Mouse (Mus musculus): Measurements from ENCODE around the gene Polr1d. TPM values are rescaled to one million over a fixed set of nuclear protein-coding genes. Genes with fewer than 3 reads are reported as not detected.

Gene Polr1d
- polyA plus RNA-seq (2017; shearing (Covaris generic)): 182 TPM

DNA sequence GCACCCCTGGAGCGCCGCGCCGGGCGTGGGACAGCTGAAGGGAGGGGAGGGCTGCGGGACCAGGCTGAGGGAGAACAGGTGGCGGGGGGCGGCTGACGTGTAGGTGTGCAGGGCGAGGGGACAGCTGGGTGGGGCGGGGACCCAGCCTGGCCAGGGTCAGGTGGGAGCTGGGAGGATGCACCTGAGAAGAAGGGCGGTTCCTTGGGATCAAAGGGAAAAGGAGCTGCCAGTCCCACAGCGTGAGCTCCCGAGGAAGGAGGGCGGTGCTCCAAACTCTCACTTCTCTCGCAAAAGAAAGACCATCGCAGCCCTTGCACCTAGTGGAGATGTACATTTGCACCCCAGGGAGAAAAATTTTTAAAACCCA is at the start of gene Polr1d:
Gene Polr1d (plus strand): TSS at position 252 of the 367 bp plus-strand sequence.

DNA sequence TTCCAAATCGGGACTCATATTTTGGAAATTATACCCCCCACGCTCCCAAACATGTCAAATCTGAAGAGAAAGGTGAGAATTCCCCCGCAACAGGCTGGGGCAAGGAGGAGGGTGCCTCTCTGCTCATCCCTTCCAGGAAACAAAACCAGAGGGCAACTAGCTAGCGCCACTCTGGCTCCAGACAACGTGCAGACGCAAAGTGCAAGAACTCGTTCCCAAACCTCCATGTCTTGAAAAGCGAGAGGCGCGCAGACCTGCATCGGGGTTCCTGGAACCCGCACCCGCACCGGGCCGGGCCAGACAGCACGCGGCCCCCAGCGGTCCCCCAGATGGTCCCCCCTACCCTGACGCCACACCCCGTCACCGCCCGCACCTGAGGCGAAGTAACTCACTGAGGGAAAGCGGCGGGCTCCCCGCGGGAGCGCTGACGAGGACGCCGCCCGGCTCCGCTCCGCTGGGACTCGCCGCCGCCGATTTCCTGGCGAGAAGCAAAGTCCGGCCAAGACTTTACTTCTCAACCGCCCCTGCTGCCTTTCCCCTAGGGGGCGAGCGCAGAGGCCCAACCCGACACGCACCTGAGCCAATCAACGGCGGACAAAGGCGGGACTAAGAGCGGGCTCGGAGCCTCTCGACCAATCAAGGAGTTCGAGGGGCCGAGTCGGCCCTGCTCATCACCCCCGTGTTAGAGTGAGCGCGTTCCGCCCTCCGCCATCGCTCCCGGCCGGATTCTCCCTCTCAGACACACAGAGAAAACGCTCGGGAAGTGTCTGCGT is 638 bp upstream of the Polr1d start, which contains the start of gene Lnx2:
Gene Lnx2 (minus strand): TSS at position 561 of the 773 bp plus-strand sequence.

Other genes starting within 250 kb of the Polr1d start
- 541 TPM for gene Rpl21, start 244.2 kb upstream of the Polr1d start, polyA plus RNA-seq (2017; shearing (Covaris generic))
- gene Rasl11a, start 232.0 kb upstream of the Polr1d start, polyA plus RNA-seq (2017; shearing (Covaris generic)): 4.2 TPM
- 24.0 TPM for gene Gtf3a, start 128.4 kb upstream of the Polr1d start, polyA plus RNA-seq (2017; shearing (Covaris generic))
- 43.9 TPM for gene Mtif3, start 113.2 kb upstream of the Polr1d start, polyA plus RNA-seq (2017; shearing (Covaris generic))
- gene Lnx2, start 464 bp upstream of the Polr1d start, polyA plus RNA-seq (2017; shearing (Covaris generic)): 34.2 TPM
- gene Gsx1, start 111.6 kb downstream of the Polr1d start, polyA plus RNA-seq (2017; shearing (Covaris generic)): not detected
- not detected for gene Pdx1, start 192.9 kb downstream of the Polr1d start, polyA plus RNA-seq (2017; shearing (Covaris generic))
- gene Cdx2, start 230.2 kb downstream of the Polr1d start, polyA plus RNA-seq (2017; shearing (Covaris generic)): not detected
- gene Urad, start 245.4 kb downstream of the Polr1d start, polyA plus RNA-seq (2017; shearing (Covaris generic)): not detected

Measured in CD4-positive, CD25-positive, alpha-beta regulatory T cell, adult 9 weeks (primary cell).